Mouse (Mus musculus) urinary bladder, postnatal 10 days (tissue): Measurements from ENCODE around the gene Hacd3.

Source experiments
- DNase-seq: peaks from one replicate; pipeline ENCODE4 v3.0.0; 2022; ENCODE audit warnings: low spot score

Hacd3 gene

GRCm38 (mm10) chr9:64951161-64951657 is 70.3 kb downstream of the Hacd3 start, which contains the start of gene Slc24a1:
TSS of gene Slc24a1 (minus strand) at chr9:64951607.
- no peak for DNase-seq

- no peak for DNase-seq
These were observed 73.9 kb downstream of the Hacd3 start for GRCm38 (mm10) chr9:64947483-64948095.

GRCm38 (mm10) chr9:64943997-64944396 is 77.5 kb downstream of the Hacd3 start:
- no peak for DNase-seq

- no peak for DNase-seq
These were observed 79.8 kb downstream of the Hacd3 start for GRCm38 (mm10) chr9:64941650-64942049.

- no peak for DNase-seq
These were observed 80.7 kb downstream of the Hacd3 start for GRCm38 (mm10) chr9:64940731-64941346.

- DNase-seq = no peak
These were observed 81.7 kb downstream of the Hacd3 start for GRCm38 (mm10) chr9:64939790-64940189.

- no peak for DNase-seq
These were observed 82.2 kb downstream of the Hacd3 start for GRCm38 (mm10) chr9:64939281-64939680.

GRCm38 (mm10) chr9:64938535-64938934 is 83.0 kb downstream of the Hacd3 start:
- DNase-seq = no peak

GRCm38 (mm10) chr9:64937491-64937890 is 84.0 kb downstream of the Hacd3 start:
- DNase-seq = no peak
